Mouse (Mus musculus) MEL (cell line): Measurements from ENCODE around the gene Sarnp. TPM values are rescaled to one million over a fixed set of nuclear protein-coding genes. Genes with fewer than 3 reads are reported as not detected.

Experiments used
- DNase-seq: peaks from one replicate; pipeline ENCODE4 v3.0.0; 2011; ENCODE audit warnings: low read depth, low spot score
- H3K27ac ChIP-seq: 2 replicates; pipeline ENCODE4 v1.5.1; 2012; ENCODE audit warnings: low read depth, mild to moderate bottlenecking, control low read depth, low read length, moderate library complexity; ENCODE audit not compliant: control insufficient read depth
- H3K27me3 ChIP-seq, 2 experiments: fragments of 150-350 bp in 1 of 2; sonication (generic) in 1 of 2; 2 replicates each; pipeline ENCODE4 v1.6.1; 2012; ENCODE audit warnings: low read length in 2 of 2, mild to moderate bottlenecking in 2 of 2, improper control_type of control experiment in 1 of 2, moderate library complexity in 1 of 2; ENCODE audit not compliant: insufficient read depth in 2 of 2, control insufficient read depth in 1 of 2
- H3K36me3 ChIP-seq, 2 experiments: 2 replicates each; pipeline ENCODE4 v1.6.1; 2012 to 2014; ENCODE audit warnings: low read length in 2 of 2, improper control_type of control experiment in 1 of 2, inconsistent platforms in 1 of 2, mild to moderate bottlenecking in 1 of 2; ENCODE audit not compliant: insufficient read depth in 2 of 2, control insufficient read depth in 1 of 2
- H3K4me1 ChIP-seq, 2 experiments: fragments of 150-350 bp in 1 of 2; sonication (generic) in 1 of 2; 2 replicates each; pipeline ENCODE4 v1.6.1; 2012; ENCODE audit warnings: low read length in 2 of 2, improper control_type of control experiment in 1 of 2, mild to moderate bottlenecking in 1 of 2; ENCODE audit not compliant: insufficient read depth in 2 of 2, control insufficient read depth in 1 of 2
- H3K4me3 ChIP-seq, 2 experiments: fragments of 150-350 bp in 1 of 2; sonication (generic) in 1 of 2; 2 replicates each; pipeline ENCODE4 v1.5.1; 2012; ENCODE audit warnings: low read depth in 2 of 2, low read length in 2 of 2, mild to moderate bottlenecking in 2 of 2, moderate library complexity in 2 of 2, control low read depth in 1 of 2, improper control_type of control experiment in 1 of 2; ENCODE audit not compliant: control insufficient read depth in 1 of 2, insufficient read depth in 1 of 2
- H3K79me2 ChIP-seq: 2 replicates; pipeline ENCODE4 v1.6.1; 2012; ENCODE audit warnings: mild to moderate bottlenecking, low read length, moderate library complexity; ENCODE audit not compliant: control insufficient read depth, poor library complexity, insufficient read depth
- H3K9ac ChIP-seq: 2 replicates; pipeline ENCODE4 v1.6.1; 2012; ENCODE audit warnings: low read depth, mild to moderate bottlenecking, control low read depth, low read length, moderate library complexity; ENCODE audit not compliant: control insufficient read depth, poor library complexity, severe bottlenecking
- H3K9me3 ChIP-seq: fragments of 150-350 bp; sonication (generic); replicated peaks from 2 replicates; pipeline ENCODE4 v1.6.1; 2012; ENCODE audit warnings: mild to moderate bottlenecking, low read length, improper control_type of control experiment, moderate library complexity; ENCODE audit not compliant: insufficient read depth
- BHLHE40 ChIP-seq: IDR thresholded peaks from 2 replicates; pipeline ENCODE4 v1.6.1; 2012; ENCODE audit warnings: low read depth, mild to moderate bottlenecking, inconsistent platforms, low read length, improper control_type of control experiment, borderline replicate concordance
- CHD2 ChIP-seq: IDR thresholded peaks from 2 replicates; pipeline ENCODE4 v1.6.1; 2011; ENCODE audit warnings: low read length, improper control_type of control experiment
- ELF1 ChIP-seq: IDR thresholded peaks from 2 replicates; pipeline ENCODE4 v1.6.1; 2014; ENCODE audit warnings: low read depth, mild to moderate bottlenecking, inconsistent platforms, low read length, improper control_type of control experiment, moderate library complexity
- HCFC1 ChIP-seq: IDR thresholded peaks from 2 replicates; pipeline ENCODE4 v1.6.1; 2012; ENCODE audit warnings: low read depth, mild to moderate bottlenecking, inconsistent platforms, low read length, improper control_type of control experiment, moderate library complexity
- MAX ChIP-seq: IDR thresholded peaks from 2 replicates; pipeline ENCODE4 v1.6.1; 2011; ENCODE audit warnings: low read length, improper control_type of control experiment
- MYB ChIP-seq: IDR thresholded peaks from 2 replicates; pipeline ENCODE4 v1.6.1; 2011; ENCODE audit warnings: mild to moderate bottlenecking, low read depth, low read length, improper control_type of control experiment
- MYC ChIP-seq: IDR thresholded peaks from 2 replicates; pipeline ENCODE4 v1.6.1; 2011; ENCODE audit warnings: low read depth, mild to moderate bottlenecking, low read length, improper control_type of control experiment, moderate library complexity
- NELFE ChIP-seq: IDR thresholded peaks from 2 replicates; pipeline ENCODE4 v1.6.1; 2011; ENCODE audit warnings: low read depth, low read length, improper control_type of control experiment
- POLR2A ChIP-seq, 2 experiments: IDR thresholded peaks; 2 replicates each; pipeline ENCODE4 v1.6.1; 2011 to 2012; ENCODE audit warnings: low read length in 2 of 2, mild to moderate bottlenecking in 2 of 2, control low read depth in 1 of 2, improper control_type of control experiment in 1 of 2, low read depth in 1 of 2, moderate library complexity in 1 of 2; ENCODE audit not compliant: control insufficient read depth in 1 of 2, insufficient read depth in 1 of 2, poor library complexity in 1 of 2
- SIN3A ChIP-seq: IDR thresholded peaks from 2 replicates; pipeline ENCODE4 v1.6.1; 2012; ENCODE audit warnings: low read length, improper control_type of control experiment, inconsistent platforms
- TAL1 ChIP-seq: IDR thresholded peaks from 2 replicates; pipeline ENCODE4 v1.6.1; 2012; ENCODE audit warnings: mild to moderate bottlenecking, inconsistent platforms, low read length, moderate library complexity, mixed read lengths
- TCF12 ChIP-seq: IDR thresholded peaks from 2 replicates; pipeline ENCODE4 v1.6.1; 2014; ENCODE audit warnings: low read depth, mild to moderate bottlenecking, inconsistent platforms, low read length, improper control_type of control experiment, moderate library complexity
- UBTF ChIP-seq: IDR thresholded peaks from 2 replicates; pipeline ENCODE4 v1.6.1; 2012; ENCODE audit warnings: low read depth, mild to moderate bottlenecking, inconsistent platforms, low read length, improper control_type of control experiment, moderate library complexity, borderline replicate concordance; ENCODE audit not compliant: insufficient read depth
- ZMIZ1 ChIP-seq: IDR thresholded peaks from 2 replicates; pipeline ENCODE4 v1.6.1; 2012; ENCODE audit warnings: low read depth, mild to moderate bottlenecking, inconsistent platforms, low read length, improper control_type of control experiment, moderate library complexity
- polyA plus RNA-seq, 2 experiments: library from polyadenylated mRNA; stranded (reverse) in 1 of 2; unstranded in 1 of 2; fragments of >175 nt in 1 of 2; fragments of >200 nt in 1 of 2; gene quantifications; 2 replicates each; pipeline versions ENCODE4 v1.2.1 to v1.2.4; 2012; ENCODE audit warnings: low replicate concordance in 2 of 2, low read depth in 1 of 2; ENCODE audit not compliant: insufficient read length in 2 of 2, insufficient read depth in 1 of 2, missing spikeins in 1 of 2
- total RNA-seq: library from RNA; depleted of rRNA; stranded (reverse); fragments of 300-350 nt; gene quantifications from 2 replicates; pipeline ENCODE4 v1.2.3, GENCODE M21; 2012

The Sarnp gene
- total and polyA plus RNA-seq, 3 experiments = 103 to 1,007 (median 189) TPM

DNA sequence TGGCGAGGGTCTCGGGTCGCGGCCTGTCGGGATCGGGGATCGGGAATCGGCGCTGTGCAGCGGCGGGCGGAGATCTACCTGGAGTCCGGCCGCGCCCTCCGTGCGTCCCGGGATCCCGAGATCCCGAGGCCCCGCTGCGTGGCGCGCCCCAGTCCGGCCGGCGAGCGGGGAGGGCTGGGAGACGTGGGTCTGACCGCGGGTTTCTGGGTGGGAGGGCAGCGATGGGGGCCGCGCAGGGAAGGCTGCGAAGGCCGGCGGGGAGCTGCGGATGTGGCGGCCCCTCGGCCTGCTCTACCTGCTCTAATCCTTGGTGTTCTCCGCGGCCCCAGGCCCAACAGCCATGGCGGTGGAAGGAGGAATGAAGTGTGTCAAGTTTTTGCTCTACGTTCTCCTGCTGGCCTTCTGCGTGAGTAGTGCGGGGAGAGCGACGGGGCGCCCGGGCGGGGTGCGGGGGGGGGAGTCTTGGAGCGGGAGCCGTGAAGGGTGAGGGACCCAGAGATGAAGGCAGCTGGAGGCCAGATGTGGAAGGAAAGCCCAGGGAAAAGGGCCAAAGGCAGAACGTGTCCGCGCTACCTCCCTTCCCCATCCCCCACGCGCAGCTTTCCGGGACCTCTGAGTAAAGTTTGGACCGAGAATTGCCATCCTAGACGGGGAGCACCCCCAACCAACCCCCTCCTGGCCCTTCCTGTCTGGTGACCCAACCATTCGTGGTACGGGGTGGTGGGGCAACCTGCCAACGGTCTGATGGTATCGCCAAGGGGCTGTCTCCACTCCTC is 93.1 kb downstream of the Sarnp start:
- no peaks in the 10 kb centered on the region for H3K9me3 ChIP-seq
- H3K4me1 ChIP-seq = no peaks in the 10 kb centered on the region
- H3K27me3 ChIP-seq = peaks cover 0 to 1% of the 10 kb centered on the region in 2 experiments; a peak in 2 of 4 replicates
- DNase-seq = no peak
- no peak overlapping the region for H3K9ac ChIP-seq
- H3K79me2 ChIP-seq = no peaks in the 10 kb centered on the region
- no peak overlapping the region for H3K4me3 ChIP-seq
- TF ChIP-seq MYC (no peak), CHD2 (no peak), POLR2A (IDR thresholded peaks at IDR 0.05; ENCODE audit: control insufficient read depth in 1 of 2, insufficient read depth in 1 of 2, low read depth in 1 of 2, low read length in 2 of 2, poor library complexity in 1 of 2) (no peak), ZMIZ1 (no peak), ELF1 (no peak), MAX (no peak), TAL1 (no peak), HCFC1 (no peak), MYB (no peak)
- H3K27ac ChIP-seq = no peak overlapping the region
- H3K36me3 ChIP-seq = no peaks in the 10 kb centered on the region

DNA sequence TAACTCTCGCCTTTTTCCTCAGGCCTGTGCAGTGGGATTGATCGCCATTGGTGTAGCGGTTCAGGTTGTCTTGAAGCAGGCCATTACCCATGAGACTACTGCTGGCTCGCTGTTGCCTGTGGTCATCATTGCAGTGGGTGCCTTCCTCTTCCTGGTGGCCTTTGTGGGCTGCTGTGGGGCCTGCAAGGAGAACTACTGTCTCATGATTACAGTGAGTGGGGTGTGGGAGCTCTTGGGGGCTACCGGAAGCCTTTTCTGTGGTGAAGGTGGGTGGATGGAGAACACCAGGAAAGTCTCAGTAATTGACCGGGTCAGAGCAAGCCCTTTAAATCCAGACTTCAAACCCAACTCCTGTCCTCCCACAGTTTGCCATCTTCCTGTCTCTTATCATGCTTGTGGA is 94.3 kb downstream of the Sarnp start:
- Histone ChIP-seq H3K36me3 (no peaks in the 10 kb centered on the region), H3K27me3 (peaks cover 0 to 1% of the 10 kb centered on the region in 2 experiments; a peak in 2 of 4 replicates), H3K4me3 (no peak overlapping the region), H3K9me3 (no peaks in the 10 kb centered on the region), H3K9ac (no peak overlapping the region)
- no peak for DNase-seq
- TF ChIP-seq TCF12 (no peak), UBTF (no peak), SIN3A (no peak)
- TF ChIP-seq, all 39 proteins: peak for 0
- Histone ChIP-seq H3K4me1 (no peaks in the 10 kb centered on the region), H3K79me2 (no peaks in the 10 kb centered on the region), H3K27ac (no peak overlapping the region)

DNA sequence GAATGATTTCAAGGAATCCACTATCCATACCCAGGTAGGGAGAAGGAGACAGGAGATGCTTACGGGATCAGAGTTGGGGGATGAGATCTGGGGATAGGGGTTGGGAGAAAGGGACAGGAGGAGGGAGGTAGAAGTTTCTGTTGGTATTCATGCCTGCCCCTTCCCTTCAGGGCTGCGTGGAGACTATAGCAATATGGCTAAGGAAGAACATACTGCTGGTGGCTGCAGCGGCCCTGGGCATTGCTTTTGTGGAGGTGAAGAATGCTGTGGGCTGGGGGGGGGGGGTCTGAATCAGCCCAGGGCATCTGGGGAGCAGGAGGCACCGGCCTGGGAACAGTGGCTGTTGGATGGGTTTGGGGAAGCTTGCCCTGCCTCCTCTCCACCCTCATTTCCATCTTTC is 95.1 kb downstream of the Sarnp start:
- H3K4me3 ChIP-seq = no peak overlapping the region
- DNase-seq = no peak
- no peak overlapping the region for H3K27ac ChIP-seq
- H3K79me2 ChIP-seq = no peaks in the 10 kb centered on the region
- no peaks in the 10 kb centered on the region for H3K36me3 ChIP-seq
- peaks cover 0 to 1% of the 10 kb centered on the region in 2 experiments; a peak in 2 of 4 replicates for H3K27me3 ChIP-seq
- H3K4me1 ChIP-seq = no peaks in the 10 kb centered on the region
- no peaks in the 10 kb centered on the region for H3K9me3 ChIP-seq
- no peak overlapping the region for H3K9ac ChIP-seq
- TF ChIP-seq BHLHE40 = no peak
- no peak for TF ChIP-seq NELFE
- no peak for TF ChIP-seq ZMIZ1
